Mouse (Mus musculus): ENCODE results near the gene Rps15. TPM values are rescaled to one million over a fixed set of nuclear protein-coding genes. Genes with fewer than 3 reads are reported as not detected.

The Rps15 gene
- total RNA-seq, 1 experiment = 2,505 TPM

DNA sequence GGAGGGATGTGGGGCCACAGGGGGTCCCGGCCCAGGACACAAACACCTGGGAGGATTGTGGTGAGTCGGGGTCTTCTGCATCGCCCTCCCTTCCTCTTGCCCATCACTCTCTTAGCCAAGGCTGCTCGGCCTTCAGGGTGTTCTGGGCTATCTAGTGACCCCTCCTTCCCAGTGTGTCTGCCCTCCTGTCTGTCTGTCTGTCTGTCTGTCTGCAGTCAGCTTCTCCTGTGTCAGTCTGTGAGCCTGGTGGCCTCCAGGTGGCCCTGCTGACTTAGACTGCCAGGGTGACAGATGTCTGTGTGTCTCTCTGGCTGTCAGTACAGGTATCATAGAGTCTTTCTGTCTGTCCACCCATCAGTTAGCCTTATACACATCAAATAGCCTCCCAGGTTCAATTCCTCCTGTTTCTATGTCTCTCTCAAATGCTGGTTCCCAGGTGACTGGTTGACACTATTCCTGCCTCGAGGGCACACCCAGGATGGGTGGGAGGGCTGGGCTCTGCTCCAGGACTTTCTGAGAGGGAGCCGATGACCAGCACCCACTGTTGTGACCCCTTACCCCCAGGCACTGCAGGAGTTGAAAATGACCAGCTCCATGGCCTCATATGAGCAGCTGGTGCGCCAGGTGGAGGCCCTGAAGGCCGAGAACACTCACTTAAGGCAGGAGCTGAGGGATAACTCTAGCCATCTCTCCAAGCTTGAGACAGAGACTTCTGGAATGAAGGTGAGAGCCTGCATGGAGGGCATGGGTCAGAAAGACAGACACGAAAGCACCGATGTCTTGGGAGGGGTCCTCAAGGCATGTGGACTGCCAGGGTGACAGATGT, 9.2 kb downstream of the Rps15 start:
- Histone ChIP-seq H3K9ac (ENCODE audit: insufficient read depth, low read depth, low read length, poor library complexity, severe bottlenecking) (no peak overlapping the region), H3K27ac (ENCODE audit: insufficient read depth, low read depth, low read length, poor library complexity, severe bottlenecking) (no peak overlapping the region), H3K36me3 (ENCODE audit: control insufficient read depth, insufficient read depth, low read length, poor library complexity, severe bottlenecking) (no peaks in the 10 kb centered on the region), H3K4me3 (ENCODE audit: insufficient read depth in 1 of 2, low read depth in 1 of 2, low read length in 2 of 2, poor library complexity in 1 of 2, severe bottlenecking in 1 of 2) (no peak overlapping the region), H3K9me3 (ENCODE audit: control insufficient read depth, insufficient read depth, low read depth, low read length) (no peaks in the 10 kb centered on the region), H3K4me1 (ENCODE audit: control insufficient read depth in 2 of 2, insufficient read depth in 2 of 2, low read length in 2 of 2, poor library complexity in 1 of 2) (peaks cover 0 to 6% of the 10 kb centered on the region in 2 experiments; a peak in 2 of 4 replicates)
- TF ChIP-seq ZC3H11A (IDR thresholded peaks at IDR 0.05; ENCODE audit: borderline replicate concordance, low read depth, low read length) (no peak), CHD2 (IDR thresholded peaks at IDR 0.05; ENCODE audit: low read depth, low read length) (no peak), MAFK (IDR thresholded peaks at IDR 0.05; ENCODE audit: insufficient read depth, low read depth, low read length) (no peak), HCFC1 (IDR thresholded peaks at IDR 0.05; ENCODE audit: borderline replicate concordance, insufficient read depth, low read length) (no peak), ZNF384 (IDR thresholded peaks at IDR 0.05; ENCODE audit: low read depth, low read length) (no peak)
- DNase-seq (ENCODE audit: low read depth, low spot score) = no peak
- in situ Hi-C loops (cut with MboI; ENCODE audit: low sequenced_read_pairs in 2 of 2, unreplicated experiment in 2 of 2) = no loop called here

DNA sequence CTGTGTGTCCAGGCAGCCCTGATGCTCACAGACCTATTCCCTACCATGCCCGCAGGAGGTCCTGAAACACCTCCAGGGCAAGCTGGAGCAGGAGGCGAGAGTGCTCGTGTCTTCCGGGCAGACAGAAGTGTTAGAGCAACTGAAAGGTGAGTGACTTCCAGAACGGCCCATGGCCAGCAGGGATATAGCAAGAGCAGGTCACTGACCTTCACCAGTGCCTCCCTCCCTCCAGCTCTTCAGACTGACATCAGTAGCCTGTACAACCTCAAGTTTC, 9.8 kb downstream of the Rps15 start:
- peaks cover 0 to under 1% of the 10 kb centered on the region in 2 experiments; a peak in 2 of 4 replicates for H3K4me1 ChIP-seq (ENCODE audit: control insufficient read depth in 2 of 2, insufficient read depth in 2 of 2, low read length in 2 of 2, poor library complexity in 1 of 2)
- no peak overlapping the region for H3K9ac ChIP-seq (ENCODE audit: insufficient read depth, low read depth, low read length, poor library complexity, severe bottlenecking)
- H3K36me3 ChIP-seq (ENCODE audit: control insufficient read depth, insufficient read depth, low read length, poor library complexity, severe bottlenecking) = no peaks in the 10 kb centered on the region
- H3K4me3 ChIP-seq (ENCODE audit: insufficient read depth in 1 of 2, low read depth in 1 of 2, low read length in 2 of 2, poor library complexity in 1 of 2, severe bottlenecking in 1 of 2) = no peak overlapping the region
- TF ChIP-seq ZNF384 (IDR thresholded peaks at IDR 0.05; ENCODE audit: low read depth, low read length) (no peak), MAFK (IDR thresholded peaks at IDR 0.05; ENCODE audit: insufficient read depth, low read depth, low read length) (no peak), ZC3H11A (IDR thresholded peaks at IDR 0.05; ENCODE audit: borderline replicate concordance, low read depth, low read length) (no peak), CHD2 (IDR thresholded peaks at IDR 0.05; ENCODE audit: low read depth, low read length) (no peak), HCFC1 (IDR thresholded peaks at IDR 0.05; ENCODE audit: borderline replicate concordance, insufficient read depth, low read length) (no peak)
- no peak for DNase-seq (ENCODE audit: low read depth, low spot score)
- H3K27ac ChIP-seq (ENCODE audit: insufficient read depth, low read depth, low read length, poor library complexity, severe bottlenecking) = no peak overlapping the region
- no peaks in the 10 kb centered on the region for H3K9me3 ChIP-seq (ENCODE audit: control insufficient read depth, insufficient read depth, low read depth, low read length)
- in situ Hi-C loops (cut with MboI; ENCODE audit: low sequenced_read_pairs in 2 of 2, unreplicated experiment in 2 of 2) = no loop called here

DNA sequence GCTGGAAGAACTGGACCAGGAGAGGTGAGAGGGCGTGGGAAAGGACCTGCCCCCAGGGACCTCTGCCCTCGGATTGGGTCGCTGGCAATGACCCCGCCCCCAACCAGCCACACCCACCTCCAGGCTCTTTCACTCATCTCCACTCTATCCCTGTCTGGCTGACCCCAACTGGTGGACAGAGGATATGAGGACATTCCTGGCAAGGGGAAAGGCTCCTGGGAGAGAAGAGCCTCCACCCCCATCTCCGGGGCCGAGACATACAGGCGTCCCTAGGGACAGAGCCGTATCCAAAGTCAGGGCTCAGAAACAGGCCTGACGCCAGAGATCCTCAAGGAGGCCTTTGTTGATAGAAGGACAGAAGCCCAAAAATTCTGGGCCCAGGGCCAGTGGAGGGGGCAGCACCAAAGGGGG, 10.2 kb downstream of the Rps15 start:
- no peak for DNase-seq (ENCODE audit: low read depth, low spot score)
- no peak overlapping the region for H3K4me3 ChIP-seq (ENCODE audit: insufficient read depth in 1 of 2, low read depth in 1 of 2, low read length in 2 of 2, poor library complexity in 1 of 2, severe bottlenecking in 1 of 2)
- H3K9ac ChIP-seq (ENCODE audit: insufficient read depth, low read depth, low read length, poor library complexity, severe bottlenecking) = no peak overlapping the region
- no peaks in the 10 kb centered on the region for H3K9me3 ChIP-seq (ENCODE audit: control insufficient read depth, insufficient read depth, low read depth, low read length)
- H3K36me3 ChIP-seq (ENCODE audit: control insufficient read depth, insufficient read depth, low read length, poor library complexity, severe bottlenecking) = no peaks in the 10 kb centered on the region
- TF ChIP-seq HCFC1 (IDR thresholded peaks at IDR 0.05; ENCODE audit: borderline replicate concordance, insufficient read depth, low read length) (no peak), CHD2 (IDR thresholded peaks at IDR 0.05; ENCODE audit: low read depth, low read length) (no peak), MAFK (IDR thresholded peaks at IDR 0.05; ENCODE audit: insufficient read depth, low read depth, low read length) (no peak), ZC3H11A (IDR thresholded peaks at IDR 0.05; ENCODE audit: borderline replicate concordance, low read depth, low read length) (no peak), ZNF384 (IDR thresholded peaks at IDR 0.05; ENCODE audit: low read depth, low read length) (no peak)
- H3K27ac ChIP-seq (ENCODE audit: insufficient read depth, low read depth, low read length, poor library complexity, severe bottlenecking) = no peak overlapping the region
- in situ Hi-C loops (cut with MboI; ENCODE audit: low sequenced_read_pairs in 2 of 2, unreplicated experiment in 2 of 2) = no loop called here
- no peaks in the 10 kb centered on the region; a peak in 1 of 4 replicates for H3K4me1 ChIP-seq (ENCODE audit: control insufficient read depth in 2 of 2, insufficient read depth in 2 of 2, low read length in 2 of 2, poor library complexity in 1 of 2)

DNA sequence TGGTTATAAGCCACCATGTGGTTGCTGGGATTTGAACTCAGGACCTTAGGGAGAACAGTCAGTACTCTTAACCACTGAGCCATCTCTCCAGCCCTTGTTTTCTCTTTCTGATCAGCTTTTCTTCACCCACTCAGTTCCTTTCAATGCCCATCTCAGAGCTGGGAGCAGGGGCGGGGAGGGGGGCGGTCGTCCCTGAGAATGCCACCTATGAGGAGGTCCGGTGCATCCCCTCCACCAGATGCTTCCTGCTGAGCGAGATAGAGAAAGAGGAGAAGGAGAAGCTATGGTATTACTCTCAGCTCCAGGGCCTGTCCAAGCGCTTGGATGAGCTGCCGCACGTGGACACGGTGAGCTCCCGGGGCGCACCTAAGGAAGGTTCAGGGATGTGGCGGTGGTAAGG, 12.2 kb downstream of the Rps15 start:
- no peaks in the 10 kb centered on the region for H3K9me3 ChIP-seq (ENCODE audit: control insufficient read depth, insufficient read depth, low read depth, low read length)
- peak overlapping the region; percentile 42; the same call in 1 of the 2 replicates for H3K9ac ChIP-seq (ENCODE audit: insufficient read depth, low read depth, low read length, poor library complexity, severe bottlenecking)
- no peaks in the 10 kb centered on the region for H3K4me1 ChIP-seq (ENCODE audit: control insufficient read depth in 2 of 2, insufficient read depth in 2 of 2, low read length in 2 of 2, poor library complexity in 1 of 2)
- H3K36me3 ChIP-seq (ENCODE audit: control insufficient read depth, insufficient read depth, low read length, poor library complexity, severe bottlenecking) = no peaks in the 10 kb centered on the region
- no peak for TF ChIP-seq HCFC1 (IDR thresholded peaks at IDR 0.05; ENCODE audit: borderline replicate concordance, insufficient read depth, low read length)
- TF ChIP-seq ZNF384 (IDR thresholded peaks at IDR 0.05; ENCODE audit: low read depth, low read length) = no peak
- no peak for TF ChIP-seq ZC3H11A (IDR thresholded peaks at IDR 0.05; ENCODE audit: borderline replicate concordance, low read depth, low read length)
- TF ChIP-seq CHD2 (IDR thresholded peaks at IDR 0.05; ENCODE audit: low read depth, low read length) = no peak
- no peak for TF ChIP-seq MAFK (IDR thresholded peaks at IDR 0.05; ENCODE audit: insufficient read depth, low read depth, low read length)
- no peak for DNase-seq (ENCODE audit: low read depth, low spot score)
- H3K4me3 ChIP-seq (ENCODE audit: insufficient read depth in 1 of 2, low read depth in 1 of 2, low read length in 2 of 2, poor library complexity in 1 of 2, severe bottlenecking in 1 of 2) = peak overlapping the region; percentile 70 to 88
- H3K27ac ChIP-seq (ENCODE audit: insufficient read depth, low read depth, low read length, poor library complexity, severe bottlenecking) = no peak overlapping the region
- in situ Hi-C loops (cut with MboI; ENCODE audit: low sequenced_read_pairs in 2 of 2, unreplicated experiment in 2 of 2) = no loop called here
